Mouse (Mus musculus): ENCODE measurements around the gene Fam71a.

GRCm38 (mm10) chr1:191135406-191135805, 29.2 kb downstream of the Fam71a start:
- TF ChIP-seq EP300 (IDR thresholded peaks at IDR 0.05; ENCODE audit: insufficient read depth, low read depth, low read length) (no peak), POLR2A (IDR thresholded peaks at IDR 0.05; ENCODE audit: insufficient read depth, low read depth, low read length) (no peak), CTCF (IDR thresholded peaks at IDR 0.05) (no peak)

Measured in heart, adult 2 months (tissue).